Mouse (Mus musculus) spleen, adult 2 months (tissue): ENCODE data around the gene Rbm6. TPM values are rescaled to one million over a fixed set of nuclear protein-coding genes. Genes with fewer than 3 reads are reported as not detected.

Experiments used
- DNase-seq, 2 experiments: peaks; one replicate each; pipeline versions ENCODE4 v3.0.0 to v3.0.0-alpha.2; 2012 to 2021; ENCODE audit warnings: low spot score in 2 of 2, low read depth in 1 of 2
- H3K27ac ChIP-seq: fragments of 200-500 bp; 2 replicates; pipeline ENCODE4 v1.5.1; 2012; ENCODE audit warnings: low read length, inconsistent platforms; ENCODE audit not compliant: insufficient read depth
- H3K27me3 ChIP-seq: fragments of 200-500 bp; 2 replicates; pipeline ENCODE4 v1.6.1; 2012; ENCODE audit warnings: mild to moderate bottlenecking, moderate library complexity, low read length, inconsistent platforms; ENCODE audit not compliant: control insufficient read depth, insufficient read depth
- H3K36me3 ChIP-seq: fragments of 200-500 bp; 2 replicates; pipeline ENCODE4 v1.6.1; 2012; ENCODE audit warnings: mild to moderate bottlenecking, low read length, inconsistent platforms; ENCODE audit not compliant: control insufficient read depth, insufficient read depth
- H3K4me1 ChIP-seq: fragments of 200-500 bp; 2 replicates; pipeline ENCODE4 v1.6.1; 2011; ENCODE audit warnings: inconsistent platforms; ENCODE audit not compliant: control insufficient read depth, insufficient read depth, insufficient read length
- H3K4me3 ChIP-seq: fragments of 200-500 bp; 2 replicates; pipeline ENCODE4 v1.5.1; 2011; ENCODE audit warnings: mild to moderate bottlenecking, inconsistent platforms; ENCODE audit not compliant: insufficient read depth, insufficient read length; ENCODE audit errors: extremely low read depth
- CTCF ChIP-seq: fragments of 200-500 bp; IDR thresholded peaks from 2 replicates; pipeline ENCODE4 v1.5.1; 2011; ENCODE audit warnings: mild to moderate bottlenecking, inconsistent platforms; ENCODE audit not compliant: insufficient read depth, insufficient read length, insufficient replicate concordance; ENCODE audit errors: extremely low read depth
- POLR2A ChIP-seq: fragments of 200-500 bp; IDR thresholded peaks from 2 replicates; pipeline ENCODE4 v1.6.1; 2011; ENCODE audit warnings: low read depth, low read length, inconsistent platforms
- WGBS: fragments of 180-500 bp; shearing (Covaris S2); methylation state at CpG from one replicate; pipeline ENCODE4 v1.1.7; 2018; 5-methylcytosine and 5-hydroxymethylcytosine counted together
- polyA plus RNA-seq: library from polyadenylated mRNA; depleted of rRNA; stranded (reverse); fragments of >200 nt; gene quantifications from 2 replicates; pipeline ENCODE4 v1.2.3, GENCODE M21; 2012

Rbm6 gene
- polyA plus RNA-seq, 1 experiment, result 12.4 TPM

- DNase-seq, result peak in 1 of 2 experiments; percentile 19
- 45% methylated on average over 44 of the region's 44 CpGs for WGBS
- Histone ChIP-seq H3K27ac (no peak overlapping the region), H3K4me3 (no peak overlapping the region), H3K4me1 (peaks cover 2% of the 10 kb centered on the region; the same call in 1 of the 2 replicates), H3K27me3 (no peaks in the 10 kb centered on the region), H3K36me3 (peaks cover 15% of the 10 kb centered on the region)
- TF ChIP-seq CTCF (peak; percentile 31; the same call in 1 of the 2 replicates), POLR2A (no peak)
Observed at GRCm38 (mm10) chr9:107900840-107901626, 28.0 kb upstream of the Rbm6 start.

GRCm38 (mm10) chr9:107899855-107900254, 26.8 kb upstream of the Rbm6 start:
- 63% methylated on average over 12 of the region's 12 CpGs for WGBS
- H3K36me3 ChIP-seq, result peaks cover 15% of the 10 kb centered on the region
- H3K4me3 ChIP-seq, result no peak overlapping the region
- no peaks in the 10 kb centered on the region for H3K27me3 ChIP-seq
- no peak for TF ChIP-seq CTCF
- TF ChIP-seq POLR2A, result no peak
- H3K4me1 ChIP-seq, result peaks cover 2% of the 10 kb centered on the region; the same call in 1 of the 2 replicates
- H3K27ac ChIP-seq, result no peak overlapping the region
- no peak for DNase-seq

GRCm38 (mm10) chr9:107898563-107898962, 25.5 kb upstream of the Rbm6 start:
- Histone ChIP-seq H3K36me3 (peaks cover 15% of the 10 kb centered on the region), H3K27ac (no peak overlapping the region), H3K27me3 (no peaks in the 10 kb centered on the region), H3K4me1 (peaks cover 2% of the 10 kb centered on the region; the same call in 1 of the 2 replicates), H3K4me3 (no peak overlapping the region)
- 94% methylated on average over 10 of the region's 10 CpGs for WGBS
- no peak for DNase-seq
- TF ChIP-seq POLR2A, result no peak
- TF ChIP-seq CTCF, result no peak

GRCm38 (mm10) chr9:107891023-107891422, 18.0 kb upstream of the Rbm6 start:
- no peaks in the 10 kb centered on the region for H3K4me1 ChIP-seq
- H3K4me3 ChIP-seq, result no peak overlapping the region
- H3K27me3 ChIP-seq, result no peaks in the 10 kb centered on the region
- DNase-seq, result no peak
- WGBS, result 97% methylated on average over 1 of the region's 1 CpGs
- TF ChIP-seq POLR2A (no peak), CTCF (no peak)
- H3K27ac ChIP-seq, result no peak overlapping the region
- no peaks in the 10 kb centered on the region; the same call in 1 of the 2 replicates for H3K36me3 ChIP-seq

GRCm38 (mm10) chr9:107890260-107890659, 17.2 kb upstream of the Rbm6 start:
- TF ChIP-seq POLR2A (no peak), CTCF (no peak)
- no peaks in the 10 kb centered on the region; the same call in 1 of the 2 replicates for H3K36me3 ChIP-seq
- H3K27me3 ChIP-seq, result no peaks in the 10 kb centered on the region
- no peaks in the 10 kb centered on the region for H3K4me1 ChIP-seq
- no peak overlapping the region for H3K27ac ChIP-seq
- 88% methylated on average over 6 of the region's 6 CpGs for WGBS
- no peak for DNase-seq
- no peak overlapping the region for H3K4me3 ChIP-seq

GRCm38 (mm10) chr9:107888267-107888850, 15.3 kb upstream of the Rbm6 start:
- TF ChIP-seq POLR2A (no peak; the same call in 1 of the 2 replicates), CTCF (no peak)
- H3K36me3 ChIP-seq, result no peaks in the 10 kb centered on the region; the same call in 1 of the 2 replicates
- no peaks in the 10 kb centered on the region for H3K4me1 ChIP-seq
- H3K4me3 ChIP-seq, result peak overlapping the region; percentile 82
- H3K27ac ChIP-seq, result peak overlapping the region; percentile 57
- WGBS, result 2% methylated on average over 18 of the region's 18 CpGs
- H3K27me3 ChIP-seq, result no peaks in the 10 kb centered on the region
- DNase-seq, result no peak
